ENCODE assay signal across 9 mouse cellular contexts in the genomic region with DNA sequence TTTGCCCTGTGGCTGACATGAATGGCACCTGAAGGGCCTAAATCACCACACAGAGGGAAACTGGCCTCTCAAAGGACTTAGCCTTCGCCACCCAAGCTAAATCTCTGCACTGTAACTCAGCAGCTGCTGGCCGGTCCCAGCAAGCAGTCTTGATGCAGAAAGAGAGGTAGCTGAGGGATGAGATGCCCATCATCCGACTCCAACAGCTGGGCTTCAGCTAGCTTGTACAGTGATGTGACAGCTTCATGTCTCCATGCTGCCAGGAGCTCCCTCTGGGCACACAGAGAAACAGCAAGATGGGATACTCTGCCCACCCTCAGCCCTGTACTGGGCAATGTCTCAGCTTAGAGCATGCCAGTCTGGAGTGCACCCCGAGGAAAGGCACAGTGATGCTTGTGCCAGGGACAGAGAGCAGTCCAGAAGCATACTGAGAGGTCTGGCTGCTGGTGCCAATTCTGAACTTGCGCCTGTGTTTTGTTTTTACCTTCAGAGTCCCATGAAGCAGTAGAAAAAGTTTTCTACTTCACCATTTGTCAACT. TPM values are rescaled to one million over a fixed set of nuclear protein-coding genes. Genes with fewer than 3 reads are reported as not detected.
DNase-seq lines count a peak whose midpoint lies in the region; ATAC-seq and TF ChIP-seq lines count a peak whose summit lies in the region.
"Had no signal": no experiment of that assay in that cellular context is flagged by ENCODE, and none has a peak within 500 bp of the region (broad histone marks: within the 10 kb centered on the region; RNA-seq: fewer than 3 reads in every experiment).

No protein-coding gene starts in this region.

- peak overlapping the region; percentile 33; the same call in 1 of the 2 replicates for H3K27ac ChIP-seq in limb, embryonic 13.5 days
- no peak overlapping the region for H3K27ac ChIP-seq in limb, embryonic 10.5 days
- peak overlapping the region; percentile 24; the same call in 1 of the 2 replicates for H3K27ac ChIP-seq in cortical plate, adult 2 months (ENCODE audit: insufficient read depth, low read length)
- peak overlapping the region; percentile 61 for H3K27ac ChIP-seq in midbrain, embryonic 15.5 days

- TF ChIP-seq CTCF in cortical plate, adult 2 months (IDR thresholded peaks at IDR 0.05; ENCODE audit: extremely low read depth, insufficient read depth, low read length): no peak

- 83% methylated on average over 5 of the region's 5 CpGs for WGBS in limb, embryonic 13.5 days
- WGBS in limb, embryonic 10.5 days: 82% methylated on average over 5 of the region's 5 CpGs
- 62% methylated on average over 5 of the region's 5 CpGs for WGBS in midbrain, embryonic 15.5 days

- DNase-seq in cerebellum, adult 11 months: peak; percentile 58
- DNase-seq in limb, embryonic 10.5 days (ENCODE audit: low spot score): no peak
- DNase-seq in urinary bladder, adult 2 months (ENCODE audit: low spot score): no peak
- DNase-seq: right cerebral cortex, postnatal 4 days had no signal

- no peaks in the 10 kb centered on the region for H3K36me3 ChIP-seq in limb, embryonic 13.5 days
- peaks cover 5% of the 10 kb centered on the region; the same call in 1 of the 2 replicates for H3K36me3 ChIP-seq in limb, embryonic 10.5 days
- no peaks in the 10 kb centered on the region for H3K36me3 ChIP-seq in midbrain, embryonic 15.5 days (replicated peaks)

- no peaks in the 10 kb centered on the region for H3K27me3 ChIP-seq in limb, embryonic 13.5 days
- no peaks in the 10 kb centered on the region for H3K27me3 ChIP-seq in limb, embryonic 10.5 days (ENCODE audit: low read depth, poor library complexity, severe bottlenecking)
- H3K27me3 ChIP-seq in midbrain, embryonic 15.5 days (replicated peaks): no peaks in the 10 kb centered on the region

- H3K4me2 ChIP-seq in limb, embryonic 13.5 days (replicated peaks): no peak overlapping the region
- H3K4me2 ChIP-seq in midbrain, embryonic 15.5 days: no peak overlapping the region

- TF ChIP-seq POLR2A in cortical plate, adult 2 months (IDR thresholded peaks at IDR 0.05; ENCODE audit: extremely low read depth, insufficient read depth, low read length): no peak

- 0 out of 2 replicates have a peak overlapping the region, but pooled peaks have one; percentile 43 for H3K9ac ChIP-seq in limb, embryonic 13.5 days
- H3K9ac ChIP-seq in midbrain, embryonic 15.5 days: 0 out of 2 replicates have a peak overlapping the region, but pooled peaks have one; percentile 12

- H3K4me1 ChIP-seq in limb, embryonic 13.5 days: peaks cover 37% of the 10 kb centered on the region
- peaks cover 39% of the 10 kb centered on the region for H3K4me1 ChIP-seq in limb, embryonic 10.5 days
- H3K4me1 ChIP-seq in cortical plate, adult 2 months (ENCODE audit: control insufficient read depth, insufficient read depth, low read length): peaks cover 13% of the 10 kb centered on the region
- H3K4me1 ChIP-seq in midbrain, embryonic 15.5 days: peaks cover 45% of the 10 kb centered on the region

- H3K9me3 ChIP-seq in limb, embryonic 13.5 days: no peaks in the 10 kb centered on the region
- no peaks in the 10 kb centered on the region for H3K9me3 ChIP-seq in limb, embryonic 10.5 days (replicated peaks)
- H3K9me3 ChIP-seq in midbrain, embryonic 15.5 days: no peaks in the 10 kb centered on the region

- ATAC-seq in cerebellum, adult (ENCODE audit: insufficient number of reproducible peaks, low FRiP score, low TSS enrichment): no peak
- ATAC-seq in limb, embryonic 13.5 days (ENCODE audit: low FRiP score, low read depth): no peak
- ATAC-seq in midbrain, embryonic 15.5 days (replicated peaks): no peak
- ATAC-seq in frontal cortex, adult (ENCODE audit: low TSS enrichment): no peak

- no peak overlapping the region for H3K4me3 ChIP-seq in limb, embryonic 13.5 days
- no peak overlapping the region for H3K4me3 ChIP-seq in limb, embryonic 10.5 days
- no peak overlapping the region for H3K4me3 ChIP-seq in cortical plate, adult 2 months (ENCODE audit: insufficient read depth, low read length)
- H3K4me3 ChIP-seq in midbrain, embryonic 15.5 days: no peak overlapping the region

RNA-seq across cellular contexts. Expression of a gene that starts 9.3 kb away (rescaled TPM):
- 16.9 and 18.7 TPM in 2 replicates for polyA plus RNA-seq in limb, embryonic 13.5 days (2015; fragmentation: Nextera tagmentation; extraction: Ambion mirVana)
- 26.1 and 28.1 TPM in 2 replicates for polyA plus RNA-seq in limb, embryonic 10.5 days (2016; fragmentation: Nextera tagmentation; extraction: Ambion mirVana)
- polyA plus RNA-seq in cortical plate, adult 2 months (2012; rRNA removed): 10.3 and 10.4 TPM in 2 replicates
- polyA plus RNA-seq in midbrain, embryonic 15.5 days (2015; fragmentation: Nextera tagmentation; extraction: Ambion mirVana): 16.2 and 17.3 TPM in 2 replicates
- 7.7 and 13.9 TPM in 2 replicates for polyA plus RNA-seq in urinary bladder, adult 2 months (2012; rRNA removed)

RNA-seq across cellular contexts. Expression of a gene that starts 29.7 kb away (rescaled TPM):
- 21.2 and 25.0 TPM in 2 replicates for polyA plus RNA-seq in limb, embryonic 13.5 days (2015; fragmentation: Nextera tagmentation; extraction: Ambion mirVana)
- polyA plus RNA-seq in limb, embryonic 10.5 days (2016; fragmentation: Nextera tagmentation; extraction: Ambion mirVana): 31.3 and 33.0 TPM in 2 replicates
- 40.8 and 41.4 TPM in 2 replicates for polyA plus RNA-seq in cortical plate, adult 2 months (2012; rRNA removed)
- 28.7 and 29.7 TPM in 2 replicates for polyA plus RNA-seq in midbrain, embryonic 15.5 days (2015; fragmentation: Nextera tagmentation; extraction: Ambion mirVana)
- 22.4 and 25.5 TPM in 2 replicates for polyA plus RNA-seq in urinary bladder, adult 2 months (2012; rRNA removed)

RNA-seq across cellular contexts. Expression of a gene that starts 39.7 kb away (rescaled TPM):
- 3.6 and 4.3 TPM in 2 replicates for polyA plus RNA-seq in limb, embryonic 13.5 days (2015; fragmentation: Nextera tagmentation; extraction: Ambion mirVana)
- polyA plus RNA-seq in limb, embryonic 10.5 days (2016; fragmentation: Nextera tagmentation; extraction: Ambion mirVana): 9.2 and 11.8 TPM in 2 replicates
- 0.69 and 0.85 TPM in 2 replicates for polyA plus RNA-seq in cortical plate, adult 2 months (2012; rRNA removed)
- 0.37 TPM in 1 of 2 replicates, not detected in the other for polyA plus RNA-seq in midbrain, embryonic 15.5 days (2015; fragmentation: Nextera tagmentation; extraction: Ambion mirVana)
- polyA plus RNA-seq in urinary bladder, adult 2 months (2012; rRNA removed): 6.7 and 7.6 TPM in 2 replicates

RNA-seq across cellular contexts. Expression of a gene that starts 45.6 kb away (rescaled TPM):
- 0.60 and 0.97 TPM in 2 replicates for polyA plus RNA-seq in limb, embryonic 13.5 days (2015; fragmentation: Nextera tagmentation; extraction: Ambion mirVana)
- 0.58 and 0.71 TPM in 2 replicates for polyA plus RNA-seq in limb, embryonic 10.5 days (2016; fragmentation: Nextera tagmentation; extraction: Ambion mirVana)
- not detected in 2 replicates for polyA plus RNA-seq in cortical plate, adult 2 months (2012; rRNA removed)
- polyA plus RNA-seq in midbrain, embryonic 15.5 days (2015; fragmentation: Nextera tagmentation; extraction: Ambion mirVana): 0.17 and 0.30 TPM in 2 replicates
- polyA plus RNA-seq in urinary bladder, adult 2 months (2012; rRNA removed): 7.6 and 8.9 TPM in 2 replicates

RNA-seq across cellular contexts. Expression of a gene that starts 56.2 kb away (rescaled TPM):
- polyA plus RNA-seq in limb, embryonic 13.5 days (2015; fragmentation: Nextera tagmentation; extraction: Ambion mirVana): 27.2 and 27.7 TPM in 2 replicates
- polyA plus RNA-seq in limb, embryonic 10.5 days (2016; fragmentation: Nextera tagmentation; extraction: Ambion mirVana): 47.5 and 50.4 TPM in 2 replicates
- 4.4 and 6.3 TPM in 2 replicates for polyA plus RNA-seq in cortical plate, adult 2 months (2012; rRNA removed)
- 15.0 and 16.4 TPM in 2 replicates for polyA plus RNA-seq in midbrain, embryonic 15.5 days (2015; fragmentation: Nextera tagmentation; extraction: Ambion mirVana)
- polyA plus RNA-seq in urinary bladder, adult 2 months (2012; rRNA removed): 10.3 and 12.5 TPM in 2 replicates
